Mouse (Mus musculus) heart, postnatal 0 days (tissue): ENCODE data around the gene Chrnb4.

Experiments used
- CTCF ChIP-seq: IDR thresholded peaks from 2 replicates; pipeline ENCODE4 v1.5.1; 2016; ENCODE audit warnings: antibody characterized with exemption, control low read depth, low read depth
- EP300 ChIP-seq: IDR thresholded peaks from 2 replicates; pipeline ENCODE4 v1.6.1; 2016; ENCODE audit warnings: antibody characterized with exemption, low read depth

DNA sequence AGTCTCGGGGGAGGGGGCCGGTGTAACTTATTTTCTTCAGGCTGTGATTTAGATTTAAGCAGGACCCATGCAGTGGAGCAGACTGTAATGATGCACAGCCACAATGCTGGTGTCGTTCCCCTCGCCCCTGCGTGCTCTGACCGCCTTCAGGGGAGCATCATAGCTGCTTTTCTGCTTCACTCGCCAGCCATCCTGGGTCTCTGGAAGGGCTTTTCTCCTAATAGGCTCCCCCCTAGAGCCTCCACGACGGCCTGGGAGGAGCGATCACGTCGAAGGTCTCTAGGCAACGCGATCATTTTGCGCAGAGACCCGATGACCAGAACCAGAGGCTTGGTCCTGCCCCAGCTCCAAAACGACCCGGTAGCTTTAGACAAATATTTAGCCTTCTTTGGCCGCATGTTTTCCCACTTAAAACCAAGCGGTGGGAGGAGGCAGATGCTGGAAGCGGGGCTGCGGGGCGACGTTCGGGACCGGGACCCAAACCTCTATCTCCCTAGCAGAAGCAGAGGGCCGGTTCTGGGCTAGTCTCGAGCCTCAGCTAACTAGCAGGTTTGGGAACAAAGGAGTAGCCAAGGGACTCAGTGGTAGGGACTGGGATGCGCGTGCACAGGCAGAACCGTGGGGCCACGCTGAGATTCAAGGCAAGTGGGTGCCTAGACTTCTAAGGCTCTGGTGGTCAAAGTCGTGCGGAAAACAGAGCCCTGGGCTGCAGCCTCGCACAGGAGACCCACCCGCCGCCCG, 22.9 kb downstream of the Chrnb4 start:
- TF ChIP-seq CTCF (no peak), EP300 (no peak)
